Mouse (Mus musculus) cortical plate, adult 2 months (tissue): ENCODE data around the gene Cdh12. TPM values are rescaled to one million over a fixed set of nuclear protein-coding genes. Genes with fewer than 3 reads are reported as not detected.
"Not testable (repeated sequence)": the region's sequence is repeated elsewhere in the genome, so short reads cannot be mapped to it uniquely, and the experiment has no call there.

Source experiments
- H3K27ac ChIP-seq: fragments of 200-500 bp; 2 replicates; pipeline ENCODE4 v1.5.1; 2012; ENCODE audit warnings: low read length, control low read depth, inconsistent platforms; ENCODE audit not compliant: insufficient read depth
- H3K4me1 ChIP-seq: fragments of 200-500 bp; 2 replicates; pipeline ENCODE4 v1.6.1; 2011; ENCODE audit warnings: low read length; ENCODE audit not compliant: control insufficient read depth, insufficient read depth
- H3K4me3 ChIP-seq: fragments of 200-500 bp; 2 replicates; pipeline ENCODE4 v1.5.1; 2011; ENCODE audit warnings: mild to moderate bottlenecking, low read length, control low read depth; ENCODE audit not compliant: insufficient read depth
- CTCF ChIP-seq: fragments of 200-500 bp; IDR thresholded peaks from 2 replicates; pipeline ENCODE4 v1.5.1; 2011; ENCODE audit warnings: mild to moderate bottlenecking, control low read depth, low read length; ENCODE audit not compliant: insufficient read depth; ENCODE audit errors: extremely low read depth
- POLR2A ChIP-seq: fragments of 200-500 bp; IDR thresholded peaks from 2 replicates; pipeline ENCODE4 v1.6.1; 2011; ENCODE audit warnings: mild to moderate bottlenecking, low read length, control low read depth; ENCODE audit not compliant: insufficient read depth; ENCODE audit errors: extremely low read depth
- polyA plus RNA-seq: library from polyadenylated mRNA; depleted of rRNA; stranded (reverse); fragments of >200 nt; gene quantifications from 2 replicates; pipeline ENCODE4 v1.2.3, GENCODE M21; 2012

Cdh12 gene
- polyA plus RNA-seq, 1 experiment: 7.2 TPM

GRCm38 (mm10) chr15:21130660-21131059 lies 681.6 kb downstream of the Cdh12 start:
- TF ChIP-seq POLR2A (no peak), CTCF (no peak)
- H3K4me3 ChIP-seq: no peak overlapping the region
- no peak overlapping the region for H3K27ac ChIP-seq
- no peaks in the 10 kb centered on the region for H3K4me1 ChIP-seq

DNA sequence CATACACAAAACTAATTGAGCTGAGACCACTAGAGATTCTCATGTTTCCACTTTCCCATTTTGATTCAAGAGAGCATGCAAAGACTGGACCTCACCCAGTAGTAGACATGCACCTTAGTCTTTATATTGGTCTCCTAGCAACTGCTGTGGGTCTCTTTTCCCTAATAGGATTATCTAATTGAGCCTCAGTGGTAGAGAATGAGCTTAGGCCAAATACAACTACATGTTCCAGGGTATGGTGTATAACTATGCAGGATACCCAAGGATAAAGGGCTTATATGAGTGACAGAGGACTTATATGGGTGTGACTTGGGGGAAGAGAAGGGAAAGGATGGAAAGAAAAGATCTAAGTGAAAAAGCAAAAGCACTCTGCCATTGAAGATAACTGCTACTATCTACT lies 683.9 kb downstream of the Cdh12 start:
- Histone ChIP-seq H3K4me3 (no peak overlapping the region), H3K27ac (no peak overlapping the region)
- TF ChIP-seq CTCF (no peak), POLR2A (no peak)

DNA sequence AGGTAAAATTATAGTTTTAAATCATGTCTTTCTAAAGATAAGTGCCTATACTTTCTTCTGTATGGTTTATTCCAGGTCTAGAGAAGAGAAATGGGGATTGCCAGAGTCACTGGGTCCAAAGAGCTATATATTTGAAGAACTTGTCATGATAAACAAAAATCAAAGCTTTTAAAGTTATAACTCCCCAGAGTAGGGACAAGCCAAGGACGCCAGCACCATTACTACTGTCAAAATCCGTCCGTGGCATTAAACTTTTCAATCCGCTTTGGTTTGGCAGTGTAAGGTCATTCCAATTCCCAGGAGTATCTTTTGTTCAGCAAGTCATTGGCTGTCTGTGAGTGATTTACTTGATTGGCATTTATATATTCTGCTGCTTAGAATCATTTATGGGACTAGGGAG lies 697.8 kb downstream of the Cdh12 start:
- TF ChIP-seq POLR2A: no peak
- no peak for TF ChIP-seq CTCF
- Histone ChIP-seq H3K4me1 (no peaks in the 10 kb centered on the region), H3K27ac (no peak overlapping the region), H3K4me3 (no peak overlapping the region)

More for the DNA sequence above, 683.9 kb downstream of the Cdh12 start:
- H3K4me1 ChIP-seq: no peaks in the 10 kb centered on the region

DNA sequence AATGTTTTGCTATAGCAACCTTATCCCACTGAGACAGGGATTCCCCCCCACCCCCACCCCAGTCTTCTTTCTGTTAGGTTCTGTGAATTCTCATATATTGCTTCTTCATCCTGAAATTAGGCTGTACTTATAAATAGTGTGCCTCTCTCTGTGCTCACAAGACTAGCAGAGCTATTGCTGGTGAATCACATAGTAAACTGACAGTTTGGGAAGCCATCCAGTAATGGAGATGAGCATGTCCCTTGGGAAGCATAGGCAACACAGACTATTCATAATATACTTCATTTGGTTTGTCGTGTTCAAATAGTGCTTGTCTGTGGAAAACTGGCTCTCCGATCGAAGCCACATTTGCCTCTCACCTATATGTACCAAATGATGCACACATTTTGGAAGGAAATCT lies 704.5 kb downstream of the Cdh12 start:
- no peak for TF ChIP-seq POLR2A
- no peak for TF ChIP-seq CTCF
- Histone ChIP-seq H3K4me3 (no peak overlapping the region), H3K4me1 (no peaks in the 10 kb centered on the region), H3K27ac (no peak overlapping the region)

DNA sequence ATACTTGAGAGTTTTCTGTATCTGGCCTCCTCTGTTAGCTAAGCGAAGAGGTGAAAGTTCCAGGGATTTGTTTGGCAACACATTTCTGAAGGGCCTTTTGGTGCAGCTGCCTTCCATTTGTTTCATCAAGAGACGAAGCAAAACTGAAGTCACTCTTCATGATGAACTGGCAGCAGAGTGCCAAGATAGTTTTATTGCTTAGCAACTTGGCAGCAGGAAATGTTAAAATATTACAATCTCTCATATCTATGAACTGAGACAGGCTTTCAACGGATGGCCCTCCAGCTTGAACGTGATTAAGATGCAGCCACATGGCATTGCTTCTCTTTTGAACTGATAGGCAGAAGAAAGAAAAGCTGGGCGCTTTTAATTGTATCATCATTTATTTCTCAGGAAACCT lies 730.7 kb downstream of the Cdh12 start:
- no peak overlapping the region for H3K27ac ChIP-seq
- TF ChIP-seq POLR2A: no peak
- TF ChIP-seq CTCF: no peak
- no peaks in the 10 kb centered on the region; the same call in 1 of the 2 replicates for H3K4me1 ChIP-seq
- no peak overlapping the region for H3K4me3 ChIP-seq

GRCm38 (mm10) chr15:21180191-21180590 lies 731.1 kb downstream of the Cdh12 start:
- Histone ChIP-seq H3K4me1 (no peaks in the 10 kb centered on the region; the same call in 1 of the 2 replicates), H3K4me3 (no peak overlapping the region), H3K27ac (no peak overlapping the region)
- TF ChIP-seq CTCF (no peak), POLR2A (no peak)

GRCm38 (mm10) chr15:21185799-21186198 lies 736.7 kb downstream of the Cdh12 start:
- TF ChIP-seq CTCF (no peak), POLR2A (no peak)
- H3K27ac ChIP-seq: no peak overlapping the region

DNA sequence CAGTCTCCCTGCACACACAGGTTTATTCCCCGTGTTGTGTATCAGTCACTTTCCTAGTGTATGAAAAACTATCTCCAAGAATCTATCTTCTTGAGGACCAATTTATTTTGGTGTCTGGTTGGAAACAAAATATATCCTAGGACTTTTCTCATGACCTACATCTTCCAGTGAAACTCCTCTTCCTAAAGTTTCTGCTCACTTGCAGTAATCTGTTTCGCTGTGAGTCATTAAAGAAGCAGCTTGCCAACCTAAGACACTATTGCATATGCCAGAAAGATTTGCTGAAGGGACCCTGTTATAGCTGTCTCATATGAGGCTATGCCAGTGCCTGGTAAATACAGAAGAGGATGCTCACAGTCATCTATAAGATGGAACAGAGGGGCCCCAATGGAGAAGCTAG lies 761.0 kb downstream of the Cdh12 start:
- not testable (repeated sequence) for H3K27ac ChIP-seq, H3K4me1 ChIP-seq, H3K4me3 ChIP-seq

More at GRCm38 (mm10) chr15:21185799-21186198, 736.7 kb downstream of the Cdh12 start:
- Histone ChIP-seq H3K4me1 (no peaks in the 10 kb centered on the region), H3K4me3 (no peak overlapping the region)

- no peak for TF ChIP-seq CTCF
- no peak for TF ChIP-seq POLR2A
- no peak overlapping the region for H3K4me3 ChIP-seq
- H3K4me1 ChIP-seq: no peaks in the 10 kb centered on the region
- H3K27ac ChIP-seq: no peak overlapping the region
Observed at GRCm38 (mm10) chr15:21223006-21223405, 773.9 kb downstream of the Cdh12 start.

DNA sequence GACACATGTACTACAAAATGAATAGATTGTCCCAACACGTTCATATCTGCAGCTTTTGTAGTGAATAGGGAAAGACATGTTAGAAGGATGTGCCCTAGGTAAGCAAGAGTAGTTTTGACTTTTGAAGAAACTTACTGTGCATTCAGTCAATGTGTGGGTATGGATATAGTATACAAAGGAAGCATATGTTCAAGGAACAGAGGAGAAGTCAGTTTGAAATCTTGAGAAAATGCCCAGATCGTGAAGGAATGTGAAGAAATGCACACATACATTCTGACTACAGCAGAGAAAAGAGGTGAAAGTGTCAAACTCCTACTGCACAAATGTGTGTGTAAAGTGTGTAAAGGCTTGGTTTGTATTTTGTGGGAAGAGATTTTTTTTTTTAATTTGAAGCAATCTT lies 812.3 kb downstream of the Cdh12 start:
- Histone ChIP-seq H3K27ac (no peak overlapping the region), H3K4me1 (no peaks in the 10 kb centered on the region), H3K4me3 (no peak overlapping the region)
- TF ChIP-seq POLR2A: no peak
- no peak for TF ChIP-seq CTCF

GRCm38 (mm10) chr15:21269856-21270255 lies 820.8 kb downstream of the Cdh12 start:
- Histone ChIP-seq H3K4me3 (no peak overlapping the region), H3K4me1 (no peaks in the 10 kb centered on the region), H3K27ac (no peak overlapping the region)
- no peak for TF ChIP-seq POLR2A
- TF ChIP-seq CTCF: no peak
